Mouse (Mus musculus): Measurements from ENCODE around the gene Wdr41. TPM values are rescaled to one million over a fixed set of nuclear protein-coding genes. Genes with fewer than 3 reads are reported as not detected.

Gene Wdr41
- polyA plus RNA-seq, 1 experiment: 29.5 TPM

DNA sequence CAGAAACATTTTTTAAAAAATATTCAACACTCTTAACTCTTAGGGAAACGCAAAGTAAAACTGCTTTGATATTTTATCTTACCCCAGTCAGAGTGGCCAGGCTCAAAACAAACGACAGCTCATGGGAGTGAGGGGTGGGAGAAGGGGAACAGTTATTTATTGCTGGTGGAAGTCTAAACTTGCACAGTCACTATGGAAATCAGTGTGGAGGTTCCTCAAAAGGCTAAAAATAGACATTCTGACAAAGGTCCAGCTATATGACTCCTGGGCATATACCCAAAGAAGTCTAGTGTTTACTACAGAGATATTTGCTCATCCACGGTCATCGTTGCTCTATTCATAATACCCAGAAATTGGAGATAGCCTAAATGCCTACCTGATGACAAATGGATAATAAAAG, 62.1 kb downstream of the Wdr41 start:
- Histone ChIP-seq H3K27me3 (ENCODE audit: control insufficient read depth, insufficient read depth, low read length) (no peaks in the 10 kb centered on the region), H3K27ac (ENCODE audit: insufficient read depth, low read length) (no peak overlapping the region), H3K4me3 (replicated peaks; ENCODE audit: insufficient read depth, low read depth, low read length) (no peak overlapping the region), H3K4me1 (ENCODE audit: control insufficient read depth, insufficient read depth, low read length) (no peaks in the 10 kb centered on the region; the same call in 1 of the 2 replicates)
- DNase-seq: no peak
- TF ChIP-seq CTCF (IDR thresholded peaks at IDR 0.05; ENCODE audit: borderline replicate concordance, insufficient read depth, low read depth, low read length) (no peak), POLR2A (IDR thresholded peaks at IDR 0.05; ENCODE audit: borderline replicate concordance, insufficient read depth, low read length) (no peak)
- WGBS: 87% methylated on average over 4 of the region's 4 CpGs

DNA sequence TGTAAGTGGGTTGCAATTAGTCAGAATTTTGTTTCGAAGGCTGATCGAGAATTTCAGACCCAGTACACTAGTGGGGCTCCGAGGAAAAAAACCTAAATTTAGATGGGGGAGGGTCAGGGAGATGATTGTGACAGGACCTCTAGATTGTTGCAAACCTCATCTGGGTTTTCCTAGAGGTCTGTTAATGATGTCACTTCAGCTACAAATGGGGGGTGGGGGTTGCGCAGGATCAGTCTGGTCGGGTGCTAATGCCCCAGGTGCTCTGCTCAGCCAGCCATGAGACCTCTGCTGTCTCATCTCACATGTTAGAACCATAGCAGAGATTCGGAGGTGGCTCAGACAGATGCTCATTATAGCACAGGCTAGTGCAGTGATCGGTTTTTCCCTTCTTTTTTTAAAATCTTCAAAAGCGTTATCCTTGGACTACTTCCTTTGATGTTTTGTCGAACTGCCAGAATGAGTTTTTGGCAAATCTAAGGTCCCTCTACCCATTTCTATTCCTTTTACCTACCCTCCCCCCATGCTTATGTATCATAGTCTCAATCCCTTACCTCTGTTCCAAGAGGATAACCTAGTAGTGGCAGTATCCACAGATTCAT, 64.1 kb downstream of the Wdr41 start:
- Histone ChIP-seq H3K4me1 (ENCODE audit: control insufficient read depth, insufficient read depth, low read length) (peaks cover 3% of the 10 kb centered on the region; the same call in 1 of the 2 replicates), H3K4me3 (replicated peaks; ENCODE audit: insufficient read depth, low read depth, low read length) (no peak overlapping the region), H3K27me3 (ENCODE audit: control insufficient read depth, insufficient read depth, low read length) (no peaks in the 10 kb centered on the region), H3K27ac (ENCODE audit: insufficient read depth, low read length) (no peak overlapping the region)
- WGBS: 64% methylated on average over 9 of the region's 9 CpGs
- no peak for TF ChIP-seq CTCF (IDR thresholded peaks at IDR 0.05; ENCODE audit: borderline replicate concordance, insufficient read depth, low read depth, low read length)
- TF ChIP-seq POLR2A (IDR thresholded peaks at IDR 0.05; ENCODE audit: borderline replicate concordance, insufficient read depth, low read length): no peak
- no peak for DNase-seq

GRCm38 (mm10) chr13:95044108-95044507, 68.0 kb downstream of the Wdr41 start:
- 57% methylated on average over 1 of the region's 1 CpGs for WGBS
- H3K27ac ChIP-seq (ENCODE audit: insufficient read depth, low read length): no peak overlapping the region
- DNase-seq: no peak
- H3K4me3 ChIP-seq (replicated peaks; ENCODE audit: insufficient read depth, low read depth, low read length): no peak overlapping the region
- H3K27me3 ChIP-seq (ENCODE audit: control insufficient read depth, insufficient read depth, low read length): no peaks in the 10 kb centered on the region
- TF ChIP-seq CTCF (IDR thresholded peaks at IDR 0.05; ENCODE audit: borderline replicate concordance, insufficient read depth, low read depth, low read length): no peak
- TF ChIP-seq POLR2A (IDR thresholded peaks at IDR 0.05; ENCODE audit: borderline replicate concordance, insufficient read depth, low read length): no peak
- peaks cover 3% of the 10 kb centered on the region; the same call in 1 of the 2 replicates for H3K4me1 ChIP-seq (ENCODE audit: control insufficient read depth, insufficient read depth, low read length)

- no peak overlapping the region for H3K27ac ChIP-seq (ENCODE audit: insufficient read depth, low read length)
- H3K4me1 ChIP-seq (ENCODE audit: control insufficient read depth, insufficient read depth, low read length): no peaks in the 10 kb centered on the region
- H3K27me3 ChIP-seq (ENCODE audit: control insufficient read depth, insufficient read depth, low read length): no peaks in the 10 kb centered on the region
- 77% methylated on average over 4 of the region's 4 CpGs for WGBS
- no peak for DNase-seq
- H3K4me3 ChIP-seq (replicated peaks; ENCODE audit: insufficient read depth, low read depth, low read length): no peak overlapping the region
- TF ChIP-seq CTCF (IDR thresholded peaks at IDR 0.05; ENCODE audit: borderline replicate concordance, insufficient read depth, low read depth, low read length) (no peak), POLR2A (IDR thresholded peaks at IDR 0.05; ENCODE audit: borderline replicate concordance, insufficient read depth, low read length) (no peak)
Observed at GRCm38 (mm10) chr13:95050398-95050797, 74.3 kb downstream of the Wdr41 start.

DNA sequence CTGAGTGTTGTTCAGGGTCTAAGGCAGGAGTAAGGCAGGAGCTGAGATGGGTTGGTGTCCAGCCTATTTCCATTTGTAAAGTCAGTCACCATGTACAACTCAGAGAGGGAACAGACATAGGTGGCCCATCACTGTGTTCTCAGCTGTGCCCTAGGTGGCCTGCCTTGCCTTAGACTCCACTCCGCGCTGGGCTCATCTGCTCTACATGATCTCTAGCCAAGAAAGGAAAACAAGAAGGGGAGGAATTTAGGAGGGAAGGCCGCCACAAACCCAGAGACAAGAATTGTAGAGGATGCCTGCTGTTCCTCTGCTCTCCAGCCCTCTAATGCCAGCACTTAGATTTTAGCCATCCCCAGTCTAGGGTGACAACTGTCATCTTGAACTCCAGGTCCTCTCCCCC, 76.3 kb downstream of the Wdr41 start:
- H3K4me3 ChIP-seq (replicated peaks; ENCODE audit: insufficient read depth, low read depth, low read length): no peak overlapping the region
- no peaks in the 10 kb centered on the region for H3K27me3 ChIP-seq (ENCODE audit: control insufficient read depth, insufficient read depth, low read length)
- no peak for TF ChIP-seq CTCF (IDR thresholded peaks at IDR 0.05; ENCODE audit: borderline replicate concordance, insufficient read depth, low read depth, low read length)
- no peak for TF ChIP-seq POLR2A (IDR thresholded peaks at IDR 0.05; ENCODE audit: borderline replicate concordance, insufficient read depth, low read length)

DNA sequence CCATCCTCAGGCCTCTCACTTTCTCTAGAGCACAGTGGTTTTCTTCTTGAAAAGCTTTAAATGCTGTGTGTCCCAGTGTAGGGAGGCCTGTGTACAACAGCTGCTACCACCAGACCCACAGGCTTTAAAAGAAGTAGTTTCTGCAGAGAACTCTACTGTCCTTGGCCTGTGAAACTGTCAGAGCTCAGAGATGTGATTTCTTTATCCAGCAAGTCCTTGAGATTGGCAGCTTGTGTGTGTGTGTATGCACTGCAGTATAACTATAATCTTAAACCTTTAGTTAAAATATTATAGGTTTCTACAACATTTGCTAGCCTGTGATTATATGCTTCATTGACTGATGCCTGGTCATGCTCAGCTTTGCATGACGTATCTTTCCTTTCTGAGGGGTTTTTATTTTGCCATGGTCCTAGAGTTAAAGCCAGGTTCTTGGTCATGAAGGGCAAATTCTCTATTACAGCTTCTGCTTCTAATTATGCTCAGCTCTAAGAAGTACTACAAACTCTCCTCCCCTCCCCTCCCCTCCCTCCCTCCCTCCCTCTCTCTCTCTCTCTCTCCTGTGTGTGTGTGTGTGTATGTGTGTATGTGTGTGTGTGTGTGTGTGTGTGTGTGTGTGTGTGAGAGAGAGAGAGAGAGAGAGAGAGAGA, 79.7 kb downstream of the Wdr41 start:
- DNase-seq: no peak
- H3K4me1 ChIP-seq (ENCODE audit: control insufficient read depth, insufficient read depth, low read length): no peaks in the 10 kb centered on the region
- TF ChIP-seq POLR2A (IDR thresholded peaks at IDR 0.05; ENCODE audit: borderline replicate concordance, insufficient read depth, low read length) (no peak), CTCF (IDR thresholded peaks at IDR 0.05; ENCODE audit: borderline replicate concordance, insufficient read depth, low read depth, low read length) (no peak)
- H3K4me3 ChIP-seq (replicated peaks; ENCODE audit: insufficient read depth, low read depth, low read length): no peak overlapping the region
- no peak overlapping the region for H3K27ac ChIP-seq (ENCODE audit: insufficient read depth, low read length)
- H3K27me3 ChIP-seq (ENCODE audit: control insufficient read depth, insufficient read depth, low read length): no peaks in the 10 kb centered on the region
- WGBS: 86% methylated on average over 1 of the region's 1 CpGs

More for the DNA sequence above, 76.3 kb downstream of the Wdr41 start:
- 68% methylated on average over 3 of the region's 3 CpGs for WGBS
- DNase-seq: no peak
- Histone ChIP-seq H3K4me1 (ENCODE audit: control insufficient read depth, insufficient read depth, low read length) (no peaks in the 10 kb centered on the region), H3K27ac (ENCODE audit: insufficient read depth, low read length) (no peak overlapping the region)

DNA sequence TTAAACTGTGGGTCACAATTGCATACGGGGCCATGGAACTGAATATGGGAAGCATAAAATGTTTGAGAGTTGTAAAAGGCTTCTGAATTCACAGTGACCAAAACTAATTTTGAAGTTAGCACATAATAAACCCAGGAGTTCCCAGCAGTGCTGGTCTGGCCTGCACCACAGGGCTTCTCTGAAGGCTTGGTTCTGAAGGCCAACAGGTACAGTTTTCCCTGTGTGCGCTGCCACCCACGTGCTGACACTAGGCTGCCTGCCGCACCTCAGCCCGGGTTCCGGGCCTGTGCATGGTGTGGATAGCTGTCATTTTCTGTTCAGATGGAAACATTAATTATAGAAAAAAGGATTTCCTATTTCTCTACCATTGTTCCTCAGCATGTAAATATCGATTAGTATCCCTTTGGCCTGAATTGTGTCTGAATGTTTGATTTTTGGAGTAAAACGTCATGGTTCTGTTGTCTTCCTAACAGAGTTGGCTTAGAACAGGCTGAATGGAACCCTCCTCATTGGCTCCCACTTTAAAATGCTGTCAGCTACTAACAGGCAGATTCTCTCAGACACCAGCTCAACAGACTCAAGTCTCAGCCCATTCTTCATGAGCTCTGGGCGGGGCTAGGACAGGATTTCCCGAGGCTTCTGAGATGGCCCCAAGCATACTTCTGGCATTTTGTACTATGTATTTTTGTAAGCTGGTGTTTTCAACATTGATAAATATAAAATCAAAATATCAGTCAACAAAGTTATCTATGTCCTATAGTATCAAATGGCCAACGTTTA, 80.5 kb downstream of the Wdr41 start:
- no peaks in the 10 kb centered on the region for H3K27me3 ChIP-seq (ENCODE audit: control insufficient read depth, insufficient read depth, low read length)
- 84% methylated on average over 11 of the region's 11 CpGs for WGBS
- no peak for DNase-seq
- H3K27ac ChIP-seq (ENCODE audit: insufficient read depth, low read length): no peak overlapping the region
- TF ChIP-seq POLR2A (IDR thresholded peaks at IDR 0.05; ENCODE audit: borderline replicate concordance, insufficient read depth, low read length) (no peak), CTCF (IDR thresholded peaks at IDR 0.05; ENCODE audit: borderline replicate concordance, insufficient read depth, low read depth, low read length) (no peak)
- H3K4me3 ChIP-seq (replicated peaks; ENCODE audit: insufficient read depth, low read depth, low read length): no peak overlapping the region
- no peaks in the 10 kb centered on the region for H3K4me1 ChIP-seq (ENCODE audit: control insufficient read depth, insufficient read depth, low read length)

Data from cerebellum, adult 2 months (tissue).